Mouse (Mus musculus): ENCODE data around the gene Gm17268. TPM values are rescaled to one million over a fixed set of nuclear protein-coding genes. Genes with fewer than 3 reads are reported as not detected.
A peak's percentile ranks its signal among the peaks of the same experiment; 100 is the strongest.

The Gm17268 gene
- polyA plus RNA-seq, 1 experiment from 2014 or later: not detected

- 65% methylated on average over 5 of the region's 5 CpGs for WGBS
- no peaks in the 10 kb centered on the region for H3K4me1 ChIP-seq (ENCODE audit: control insufficient read depth, insufficient read depth, low read length)
- no peak overlapping the region for H3K4me2 ChIP-seq (ENCODE audit: low read length)
- ATAC-seq (ENCODE audit: low FRiP score, low TSS enrichment) (no peak), DNase-seq (no peak)
- no peaks in the 10 kb centered on the region for H3K36me3 ChIP-seq (ENCODE audit: control insufficient read depth, insufficient read depth, low read length)
- no peak overlapping the region for H3K4me3 ChIP-seq (replicated peaks; ENCODE audit: low read depth, low read length)
- H3K9me3 ChIP-seq (ENCODE audit: control insufficient read depth, low read length): no peaks in the 10 kb centered on the region
- no peak overlapping the region for H3K27ac ChIP-seq (replicated peaks; ENCODE audit: low read depth, low read length)
- H3K9ac ChIP-seq (replicated peaks; ENCODE audit: low read length): no peak overlapping the region
- H3K27me3 ChIP-seq (ENCODE audit: control insufficient read depth, insufficient read depth, low read length): no peaks in the 10 kb centered on the region
Measured at GRCm38 (mm10) chr11:82000581-82000980, 37.8 kb downstream of the Gm17268 start.

GRCm38 (mm10) chr11:81999469-81999868 is 38.9 kb downstream of the Gm17268 start:
- ATAC-seq (ENCODE audit: low FRiP score, low TSS enrichment) (no peak), DNase-seq (no peak)
- H3K9ac ChIP-seq (replicated peaks; ENCODE audit: low read length): no peak overlapping the region
- H3K27me3 ChIP-seq (ENCODE audit: control insufficient read depth, insufficient read depth, low read length): no peaks in the 10 kb centered on the region
- 80% methylated on average over 4 of the region's 4 CpGs for WGBS
- H3K27ac ChIP-seq (replicated peaks; ENCODE audit: low read depth, low read length): no peak overlapping the region
- H3K36me3 ChIP-seq (ENCODE audit: control insufficient read depth, insufficient read depth, low read length): no peaks in the 10 kb centered on the region
- no peak overlapping the region for H3K4me3 ChIP-seq (replicated peaks; ENCODE audit: low read depth, low read length)
- H3K4me2 ChIP-seq (ENCODE audit: low read length): no peak overlapping the region
- H3K4me1 ChIP-seq (ENCODE audit: control insufficient read depth, insufficient read depth, low read length): no peaks in the 10 kb centered on the region
- H3K9me3 ChIP-seq (ENCODE audit: control insufficient read depth, low read length): no peaks in the 10 kb centered on the region

- WGBS: 91% methylated on average over 3 of the region's 3 CpGs
- Histone ChIP-seq H3K36me3 (ENCODE audit: control insufficient read depth, insufficient read depth, low read length) (no peaks in the 10 kb centered on the region), H3K4me2 (ENCODE audit: low read length) (no peak overlapping the region), H3K9me3 (ENCODE audit: control insufficient read depth, low read length) (no peaks in the 10 kb centered on the region), H3K27me3 (ENCODE audit: control insufficient read depth, insufficient read depth, low read length) (no peaks in the 10 kb centered on the region), H3K9ac (replicated peaks; ENCODE audit: low read length) (no peak overlapping the region), H3K4me3 (replicated peaks; ENCODE audit: low read depth, low read length) (no peak overlapping the region), H3K27ac (replicated peaks; ENCODE audit: low read depth, low read length) (no peak overlapping the region), H3K4me1 (ENCODE audit: control insufficient read depth, insufficient read depth, low read length) (no peaks in the 10 kb centered on the region)
- DNase-seq: no peak
- no peak for ATAC-seq (ENCODE audit: low FRiP score, low TSS enrichment)
Measured at GRCm38 (mm10) chr11:81998646-81999045, 39.7 kb downstream of the Gm17268 start.

GRCm38 (mm10) chr11:81997085-81997484 is 41.3 kb downstream of the Gm17268 start:
- Histone ChIP-seq H3K9ac (replicated peaks; ENCODE audit: low read length) (no peak overlapping the region), H3K27me3 (ENCODE audit: control insufficient read depth, insufficient read depth, low read length) (no peaks in the 10 kb centered on the region), H3K9me3 (ENCODE audit: control insufficient read depth, low read length) (no peaks in the 10 kb centered on the region), H3K4me2 (ENCODE audit: low read length) (no peak overlapping the region), H3K27ac (replicated peaks; ENCODE audit: low read depth, low read length) (no peak overlapping the region), H3K4me1 (ENCODE audit: control insufficient read depth, insufficient read depth, low read length) (no peaks in the 10 kb centered on the region), H3K4me3 (replicated peaks; ENCODE audit: low read depth, low read length) (no peak overlapping the region), H3K36me3 (ENCODE audit: control insufficient read depth, insufficient read depth, low read length) (no peaks in the 10 kb centered on the region)
- ATAC-seq (ENCODE audit: low FRiP score, low TSS enrichment) (no peak), DNase-seq (no peak)
- 92% methylated on average over 5 of the region's 5 CpGs for WGBS

- Histone ChIP-seq H3K4me3 (replicated peaks; ENCODE audit: low read depth, low read length) (no peak overlapping the region), H3K27me3 (ENCODE audit: control insufficient read depth, insufficient read depth, low read length) (no peaks in the 10 kb centered on the region), H3K4me2 (ENCODE audit: low read length) (no peak overlapping the region), H3K9ac (replicated peaks; ENCODE audit: low read length) (no peak overlapping the region), H3K27ac (replicated peaks; ENCODE audit: low read depth, low read length) (no peak overlapping the region), H3K4me1 (ENCODE audit: control insufficient read depth, insufficient read depth, low read length) (no peaks in the 10 kb centered on the region), H3K9me3 (ENCODE audit: control insufficient read depth, low read length) (no peaks in the 10 kb centered on the region), H3K36me3 (ENCODE audit: control insufficient read depth, insufficient read depth, low read length) (no peaks in the 10 kb centered on the region)
- DNase-seq (peak; percentile 86), ATAC-seq (ENCODE audit: low FRiP score, low TSS enrichment) (no peak)
- WGBS: 66% methylated on average over 10 of the region's 10 CpGs
Measured at GRCm38 (mm10) chr11:81996172-81996841, 42.1 kb downstream of the Gm17268 start.

GRCm38 (mm10) chr11:81983146-81983545 is 55.2 kb downstream of the Gm17268 start:
- H3K36me3 ChIP-seq (ENCODE audit: control insufficient read depth, insufficient read depth, low read length): no peaks in the 10 kb centered on the region
- no peak overlapping the region for H3K4me2 ChIP-seq (ENCODE audit: low read length)
- DNase-seq (peak; percentile 82), ATAC-seq (ENCODE audit: low FRiP score, low TSS enrichment) (no peak)
- no peak overlapping the region for H3K4me3 ChIP-seq (replicated peaks; ENCODE audit: low read depth, low read length)
- H3K4me1 ChIP-seq (ENCODE audit: control insufficient read depth, insufficient read depth, low read length): 0 out of 2 replicates have a peak, but pooled peaks cover 6% of the 10 kb centered on the region
- H3K27ac ChIP-seq (replicated peaks; ENCODE audit: low read depth, low read length): no peak overlapping the region
- 39% methylated on average over 5 of the region's 5 CpGs for WGBS
- no peaks in the 10 kb centered on the region for H3K27me3 ChIP-seq (ENCODE audit: control insufficient read depth, insufficient read depth, low read length)
- H3K9me3 ChIP-seq (ENCODE audit: control insufficient read depth, low read length): no peaks in the 10 kb centered on the region
- no peak overlapping the region for H3K9ac ChIP-seq (replicated peaks; ENCODE audit: low read length)

GRCm38 (mm10) chr11:81982191-81982590 is 56.2 kb downstream of the Gm17268 start:
- Histone ChIP-seq H3K36me3 (ENCODE audit: control insufficient read depth, insufficient read depth, low read length) (no peaks in the 10 kb centered on the region), H3K4me2 (ENCODE audit: low read length) (no peak overlapping the region), H3K4me1 (ENCODE audit: control insufficient read depth, insufficient read depth, low read length) (0 out of 2 replicates have a peak, but pooled peaks cover 6% of the 10 kb centered on the region), H3K9me3 (ENCODE audit: control insufficient read depth, low read length) (no peaks in the 10 kb centered on the region), H3K9ac (replicated peaks; ENCODE audit: low read length) (no peak overlapping the region), H3K27me3 (ENCODE audit: control insufficient read depth, insufficient read depth, low read length) (no peaks in the 10 kb centered on the region), H3K27ac (replicated peaks; ENCODE audit: low read depth, low read length) (0 out of 2 replicates have a peak overlapping the region, but pooled peaks have one; percentile 20), H3K4me3 (replicated peaks; ENCODE audit: low read depth, low read length) (no peak overlapping the region)
- ATAC-seq (ENCODE audit: low FRiP score, low TSS enrichment) (no peak), DNase-seq (peak; percentile 34)
- WGBS: 62% methylated on average over 11 of the region's 11 CpGs

Other genes starting within 250 kb of the Gm17268 start
- 0.64 and 0.73 TPM in 2 replicates for gene 5530401A14Rik, start 177.9 kb downstream of the Gm17268 start, polyA plus RNA-seq (2014; fragmentation: Nextera tagmentation; extraction: Ambion mirVana)
- gene Asic2, start 70.1 kb downstream of the Gm17268 start, polyA plus RNA-seq (2014; fragmentation: Nextera tagmentation; extraction: Ambion mirVana): 8.7 and 11.4 TPM in 2 replicates
- gene Ccl2, start 3.0 kb downstream of the Gm17268 start, polyA plus RNA-seq (2014; fragmentation: Nextera tagmentation; extraction: Ambion mirVana): 3.6 TPM in 1 of 2 replicates, not detected in the other
- 1.9 TPM in 1 of 2 replicates, not detected in the other for gene Ccl7, start 7.2 kb upstream of the Gm17268 start, polyA plus RNA-seq (2014; fragmentation: Nextera tagmentation; extraction: Ambion mirVana)
- gene Ccl11, start 19.3 kb upstream of the Gm17268 start, polyA plus RNA-seq (2014; fragmentation: Nextera tagmentation; extraction: Ambion mirVana): 0.20 TPM in 1 of 2 replicates, not detected in the other
- 6.2 TPM in 1 of 2 replicates, not detected in the other for gene Ccl12, start 63.3 kb upstream of the Gm17268 start, polyA plus RNA-seq (2014; fragmentation: Nextera tagmentation; extraction: Ambion mirVana)
- not detected in 2 replicates for gene Ccl8, start 76.6 kb upstream of the Gm17268 start, polyA plus RNA-seq (2014; fragmentation: Nextera tagmentation; extraction: Ambion mirVana)